Mouse (Mus musculus) brain, embryonic 14.5 days (tissue): ENCODE data around the gene Gucy2e.

Source experiments
- CTCF ChIP-seq: fragments of 200-500 bp; IDR thresholded peaks from 2 replicates; pipeline ENCODE4 v1.5.1; 2012; ENCODE audit warnings: inconsistent platforms, mild to moderate bottlenecking, moderate library complexity, borderline replicate concordance; ENCODE audit not compliant: insufficient read depth, insufficient read length; ENCODE audit errors: extremely low read depth
- POLR2A ChIP-seq: fragments of 200-500 bp; IDR thresholded peaks from 2 replicates; pipeline ENCODE4 v1.6.1; 2012; ENCODE audit warnings: mild to moderate bottlenecking, inconsistent platforms, borderline replicate concordance; ENCODE audit not compliant: poor library complexity, insufficient read depth, insufficient read length, severe bottlenecking; ENCODE audit errors: extremely low read depth

DNA sequence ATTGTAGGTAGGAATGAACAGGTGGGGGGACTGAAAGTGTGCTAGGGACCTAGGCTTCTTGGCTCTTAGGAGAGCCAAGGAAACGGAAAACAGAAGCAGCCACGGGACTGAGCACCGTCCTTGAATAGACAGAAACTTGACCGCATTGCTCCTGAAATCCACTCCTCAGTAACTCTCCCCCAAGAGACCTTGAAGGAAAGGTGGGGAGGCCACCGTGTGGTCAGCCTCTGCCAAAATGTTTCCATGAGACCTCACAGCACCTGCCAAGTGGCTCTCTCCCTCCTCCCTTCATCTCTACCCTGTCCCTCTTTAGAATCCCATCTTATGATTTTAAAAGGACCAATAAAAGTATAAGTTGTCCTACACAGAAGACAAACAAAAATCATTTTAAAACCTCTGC, 40.4 kb upstream of the Gucy2e start:
- TF ChIP-seq CTCF (no peak), POLR2A (no peak)
